Mouse (Mus musculus) intestine, postnatal 0 days (tissue): ENCODE data around the gene Itpr1. TPM values are rescaled to one million over a fixed set of nuclear protein-coding genes. Genes with fewer than 3 reads are reported as not detected.

Source experiments
- ATAC-seq: fragments of 200-750 bp; cut with Nextera tagmentation; 2 replicates; pipeline ENCODE4 v1.8.0; 2017; ENCODE audit warnings: mild to moderate bottlenecking, moderate TSS enrichment, moderate library complexity
- H3K27ac ChIP-seq: fragments of 300-500 bp; sonication (generic); 2 replicates; pipeline ENCODE4 v1.5.1; 2014; ENCODE audit warnings: mild to moderate bottlenecking, low read depth, low read length, moderate library complexity
- H3K27me3 ChIP-seq: fragments of 300-500 bp; sonication (generic); replicated peaks from 2 replicates; pipeline ENCODE4 v1.6.1; 2014; ENCODE audit warnings: low read length, mixed read lengths; ENCODE audit not compliant: control insufficient read depth, insufficient read depth
- H3K36me3 ChIP-seq: fragments of 300-500 bp; sonication (generic); 2 replicates; pipeline ENCODE4 v1.6.1; 2014; ENCODE audit warnings: mild to moderate bottlenecking, moderate library complexity; ENCODE audit not compliant: control insufficient read depth, insufficient read depth
- H3K4me1 ChIP-seq: fragments of 300-500 bp; sonication (generic); replicated peaks from 2 replicates; pipeline ENCODE4 v1.6.1; 2014; ENCODE audit warnings: antibody characterized with exemption, low read length, mixed read lengths; ENCODE audit not compliant: control insufficient read depth, insufficient read depth
- H3K4me2 ChIP-seq: fragments of 300-500 bp; sonication (generic); replicated peaks from 2 replicates; pipeline ENCODE4 v1.6.1; 2014; ENCODE audit warnings: low read depth, mild to moderate bottlenecking, moderate library complexity
- H3K4me3 ChIP-seq: fragments of 300-500 bp; sonication (generic); 2 replicates; pipeline ENCODE4 v1.5.1; 2014; ENCODE audit warnings: low read depth, low read length
- H3K9ac ChIP-seq: fragments of 300-500 bp; sonication (generic); 2 replicates; pipeline ENCODE4 v1.6.1; 2014; ENCODE audit warnings: mild to moderate bottlenecking, low read depth, low read length
- H3K9me3 ChIP-seq: fragments of 300-500 bp; sonication (generic); 2 replicates; pipeline ENCODE4 v1.6.1; 2016; ENCODE audit warnings: mixed run types; ENCODE audit not compliant: control insufficient read depth
- CTCF ChIP-seq: sonication (generic); IDR thresholded peaks from 2 replicates; pipeline ENCODE4 v1.5.1; 2016; ENCODE audit warnings: low read depth, mild to moderate bottlenecking, control low read depth, antibody characterized with exemption, moderate library complexity
- WGBS: fragments of 180-500 bp; shearing (Covaris S2); extraction: QIAGEN DNeasy Blood & Tissue Kit; methylation state at CpG from one replicate; pipeline ENCODE4 v1.1.7; 2014; 5-methylcytosine and 5-hydroxymethylcytosine counted together
- polyA plus RNA-seq: library from polyadenylated mRNA; unstranded; fragments of >200 nt; fragmentation: Nextera tagmentation; extraction: Ambion mirVana; gene quantifications from 2 replicates; pipeline ENCODE4 v1.2.1, GENCODE M21; 2015

The Itpr1 gene
- polyA plus RNA-seq, 1 experiment from 2014 or later, result 6.4 TPM

GRCm38 (mm10) chr6:108527560-108527959 is 314.7 kb downstream of the Itpr1 start:
- Histone ChIP-seq H3K36me3 (peaks cover 19% of the 10 kb centered on the region), H3K4me1 (peaks cover 10% of the 10 kb centered on the region; the same call in 1 of the 2 replicates), H3K4me2 (no peak overlapping the region), H3K9me3 (no peaks in the 10 kb centered on the region), H3K4me3 (no peak overlapping the region), H3K27me3 (no peaks in the 10 kb centered on the region), H3K27ac (peak overlapping the region; percentile 94), H3K9ac (0 out of 2 replicates have a peak overlapping the region, but pooled peaks have one; percentile 11)
- 51% methylated on average over 3 of the region's 3 CpGs for WGBS
- peak; percentile 80 for ATAC-seq
- no peak for TF ChIP-seq CTCF

- no peak overlapping the region for H3K4me3 ChIP-seq
- H3K9ac ChIP-seq, result 0 out of 2 replicates have a peak overlapping the region, but pooled peaks have one; percentile 11
- no peak for TF ChIP-seq CTCF
- H3K4me2 ChIP-seq, result no peak overlapping the region
- H3K27me3 ChIP-seq, result no peaks in the 10 kb centered on the region
- peak overlapping the region; percentile 94 for H3K27ac ChIP-seq
- ATAC-seq, result peak; percentile 66
- no peaks in the 10 kb centered on the region for H3K9me3 ChIP-seq
- H3K4me1 ChIP-seq, result peaks cover 10% of the 10 kb centered on the region; the same call in 1 of the 2 replicates
- peaks cover 18% of the 10 kb centered on the region for H3K36me3 ChIP-seq
These were observed 315.1 kb downstream of the Itpr1 start for GRCm38 (mm10) chr6:108527993-108528392.

- Histone ChIP-seq H3K4me2 (no peak overlapping the region), H3K9ac (no peak overlapping the region), H3K9me3 (no peaks in the 10 kb centered on the region), H3K36me3 (peaks cover 9% of the 10 kb centered on the region), H3K4me3 (no peak overlapping the region), H3K27me3 (no peaks in the 10 kb centered on the region), H3K27ac (peak overlapping the region; percentile 94; the same call in 1 of the 2 replicates), H3K4me1 (peaks cover 15% of the 10 kb centered on the region; the same call in 1 of the 2 replicates)
- ATAC-seq, result no peak
- no peak for TF ChIP-seq CTCF
- 89% methylated on average over 3 of the region's 3 CpGs for WGBS
These were observed 316.3 kb downstream of the Itpr1 start for GRCm38 (mm10) chr6:108529150-108529549.

- no peaks in the 10 kb centered on the region for H3K27me3 ChIP-seq
- TF ChIP-seq CTCF, result no peak
- H3K9me3 ChIP-seq, result no peaks in the 10 kb centered on the region
- 35% methylated on average over 6 of the region's 6 CpGs for WGBS
- peak overlapping the region; percentile 37; the same call in 1 of the 2 replicates for H3K4me2 ChIP-seq
- H3K36me3 ChIP-seq, result no peaks in the 10 kb centered on the region; the same call in 1 of the 2 replicates
- H3K4me1 ChIP-seq, result peaks cover 15% of the 10 kb centered on the region; the same call in 1 of the 2 replicates
- ATAC-seq, result no peak
- H3K27ac ChIP-seq, result peak overlapping the region; percentile 93
- H3K4me3 ChIP-seq, result no peak overlapping the region
- H3K9ac ChIP-seq, result no peak overlapping the region
These were observed 318.0 kb downstream of the Itpr1 start for GRCm38 (mm10) chr6:108530781-108531323.

- WGBS, result 25% methylated on average over 12 of the region's 12 CpGs
- Histone ChIP-seq H3K4me3 (no peak overlapping the region), H3K27me3 (no peaks in the 10 kb centered on the region), H3K27ac (peak overlapping the region; percentile 93), H3K9me3 (no peaks in the 10 kb centered on the region), H3K9ac (no peak overlapping the region), H3K36me3 (no peaks in the 10 kb centered on the region; the same call in 1 of the 2 replicates), H3K4me2 (peak overlapping the region; percentile 37), H3K4me1 (peaks cover 14% of the 10 kb centered on the region; the same call in 1 of the 2 replicates)
- ATAC-seq, result peak; percentile 55
- TF ChIP-seq CTCF, result peak; percentile 27; the same call in 1 of the 2 replicates
These were observed 318.7 kb downstream of the Itpr1 start for GRCm38 (mm10) chr6:108531324-108532311.
